Mouse (Mus musculus): ENCODE data around the gene Taf3. TPM values are rescaled to one million over a fixed set of nuclear protein-coding genes. Genes with fewer than 3 reads are reported as not detected.

Taf3 gene
- total RNA-seq, 4 experiments from 2014 or later, result 8.3 to 12.1 (median 10.0) TPM

DNA sequence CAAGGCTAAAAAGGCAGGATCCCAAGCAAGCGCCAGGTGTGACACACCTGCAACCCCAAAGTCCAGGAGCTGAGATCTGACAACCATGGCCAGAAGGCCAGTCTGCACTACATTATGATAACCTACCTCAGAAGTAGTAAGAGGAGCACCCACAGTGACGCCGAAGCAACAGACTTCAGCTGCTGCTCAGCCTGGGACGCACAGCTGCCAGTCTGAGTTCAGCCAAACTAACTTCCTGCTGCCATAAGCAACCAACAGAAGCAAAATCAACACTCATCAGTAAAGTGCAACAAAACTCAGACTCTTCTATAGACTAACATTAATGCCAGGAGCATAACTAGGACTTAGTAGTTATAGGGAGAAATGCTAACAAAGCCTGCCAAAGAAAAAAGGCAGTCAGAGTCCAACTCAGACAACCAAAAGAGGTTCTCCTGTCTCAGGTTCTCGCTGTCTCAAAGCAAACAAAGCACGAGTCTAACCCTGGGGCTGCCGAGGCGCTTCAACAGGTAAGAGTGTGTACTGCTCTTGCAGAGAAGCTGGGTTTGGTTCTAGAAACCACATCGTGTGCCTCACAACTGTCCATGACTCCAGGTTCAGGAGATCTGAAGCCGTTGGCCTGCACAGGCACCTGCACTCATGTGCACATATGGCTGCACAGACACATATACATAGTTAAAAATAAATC, 33.3 kb downstream of the Taf3 start:
- no peak for DNase-seq (ENCODE audit: low spot score in 2 of 2)

DNA sequence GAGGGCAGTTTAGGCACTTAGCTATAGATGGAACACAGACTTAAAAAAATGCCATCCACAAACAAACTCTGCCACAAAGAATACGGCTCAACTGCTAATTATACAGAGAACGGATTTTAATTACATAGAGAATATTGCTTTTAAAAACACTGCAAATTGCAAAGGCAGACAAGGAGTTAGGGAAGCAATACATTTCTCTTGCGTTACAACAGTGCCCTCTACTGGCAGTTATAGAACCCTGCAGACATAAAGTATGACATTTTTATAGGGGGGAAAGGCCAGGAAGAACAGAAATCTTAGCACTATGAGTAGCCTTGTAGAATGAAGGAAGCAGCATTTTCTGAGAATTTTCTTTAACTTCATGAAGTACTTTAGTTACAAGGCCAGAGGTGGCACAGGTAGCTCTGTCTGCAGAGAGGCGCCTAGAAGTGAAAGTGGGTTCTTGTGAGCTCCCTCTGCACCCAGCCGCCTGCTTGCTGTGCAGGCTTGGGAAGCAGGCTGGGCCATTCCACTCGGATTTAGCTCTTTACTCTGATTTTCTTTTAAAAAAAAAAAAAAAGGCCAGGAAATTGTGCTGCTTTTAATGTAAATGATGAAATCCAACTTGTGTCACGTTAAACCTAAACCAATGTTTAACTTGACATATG, 38.0 kb downstream of the Taf3 start:
- no peak for DNase-seq (ENCODE audit: low spot score in 2 of 2)

DNA sequence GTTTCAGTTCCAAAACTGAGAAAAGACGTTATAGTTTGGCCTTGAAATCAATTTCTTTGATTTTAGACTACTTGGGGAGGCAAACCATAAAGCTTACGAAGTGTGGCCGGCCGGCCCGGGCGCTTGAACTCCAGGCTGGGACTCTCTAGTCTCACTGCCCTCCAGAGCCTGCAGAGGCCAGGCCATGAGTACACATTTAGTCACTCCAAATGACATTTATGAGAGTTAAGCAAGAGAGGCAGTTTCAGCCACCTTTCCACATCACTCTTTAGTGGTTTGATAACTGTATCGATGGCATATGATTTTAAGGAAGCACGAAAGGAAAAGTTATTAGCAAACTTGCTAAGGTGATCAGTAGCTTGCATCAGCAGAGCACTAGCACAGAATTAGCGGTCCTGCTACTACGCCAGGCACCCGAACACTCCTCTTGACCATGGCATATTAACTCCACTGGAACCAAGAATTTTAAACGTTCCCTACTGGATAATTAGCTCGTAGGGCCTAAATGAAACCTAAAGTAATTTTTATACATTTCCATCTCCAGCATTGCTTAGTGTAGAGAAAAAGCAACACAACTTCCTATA, 38.6 kb downstream of the Taf3 start:
- DNase-seq (ENCODE audit: low spot score in 2 of 2), result no peak

DNA sequence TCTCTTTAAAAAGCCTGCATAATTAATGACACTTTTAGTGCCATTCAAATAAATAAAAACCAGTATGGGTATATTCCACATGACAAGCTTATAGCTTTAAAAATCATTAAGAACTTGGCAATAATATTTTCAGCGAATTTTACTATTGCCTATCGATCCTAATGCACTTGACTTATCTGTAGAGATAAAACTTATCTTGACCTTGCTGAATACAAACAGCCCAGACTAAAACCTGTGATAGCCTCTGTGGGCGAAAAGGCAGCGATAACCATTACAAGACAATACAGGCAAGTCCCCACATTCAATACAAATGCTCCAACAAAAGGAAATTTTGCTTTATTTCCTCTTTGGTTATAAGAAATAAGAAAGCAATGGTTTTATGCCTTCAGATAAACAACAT, 39.8 kb downstream of the Taf3 start:
- no peak for DNase-seq (ENCODE audit: low spot score in 2 of 2)

DNA sequence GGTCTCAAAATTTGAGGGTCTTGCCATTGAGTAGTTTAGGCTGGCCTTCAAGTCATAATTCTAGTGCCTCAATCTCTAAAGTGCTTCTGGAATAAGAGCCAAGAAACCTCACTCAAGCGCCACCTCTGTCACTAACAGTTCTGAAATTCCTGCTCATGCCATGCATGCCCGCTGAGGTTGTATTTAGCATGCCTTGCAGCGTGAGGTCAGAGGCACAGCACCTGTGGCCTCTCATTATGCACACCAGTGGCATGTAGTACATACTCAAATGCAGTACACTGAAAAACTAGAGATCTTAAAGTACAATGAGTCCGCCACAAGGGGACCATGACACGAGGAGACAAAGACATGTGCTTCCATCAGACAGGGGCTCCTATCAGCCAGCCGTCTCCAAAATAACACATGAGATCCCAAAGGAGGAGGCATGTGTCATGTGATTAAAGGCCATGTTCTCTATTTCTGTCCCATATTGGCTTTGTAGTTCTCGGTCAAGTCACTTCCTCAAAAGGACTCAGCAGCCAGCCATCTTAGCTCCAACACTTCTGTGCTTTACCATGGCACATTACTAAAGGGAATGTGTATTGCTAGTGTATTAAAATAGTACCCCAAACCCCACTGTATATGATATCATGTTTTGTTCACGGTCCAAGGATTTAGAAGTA, 43.3 kb downstream of the Taf3 start:
- DNase-seq (ENCODE audit: low spot score in 2 of 2), result no peak

DNA sequence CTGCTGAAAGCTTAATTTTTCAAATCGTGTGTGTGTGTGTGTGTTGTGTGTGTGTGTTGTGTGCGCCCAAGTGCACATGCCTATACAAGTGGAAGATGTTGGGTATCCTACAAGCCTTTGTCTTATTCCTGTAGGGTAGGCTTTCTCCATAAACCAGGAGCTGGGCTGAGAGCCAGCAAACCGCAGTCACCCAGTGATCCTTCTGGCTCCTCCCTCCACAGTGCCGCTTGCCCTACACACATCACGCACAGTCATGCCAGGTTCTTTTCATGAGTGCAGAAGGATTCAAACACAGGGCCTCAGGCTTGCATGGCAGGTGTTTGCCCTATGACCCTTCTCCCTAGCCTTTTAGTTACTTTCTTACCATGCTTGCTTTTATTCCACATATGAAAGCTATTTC, 45.0 kb downstream of the Taf3 start:
- DNase-seq (ENCODE audit: low spot score in 2 of 2), result no peak

DNA sequence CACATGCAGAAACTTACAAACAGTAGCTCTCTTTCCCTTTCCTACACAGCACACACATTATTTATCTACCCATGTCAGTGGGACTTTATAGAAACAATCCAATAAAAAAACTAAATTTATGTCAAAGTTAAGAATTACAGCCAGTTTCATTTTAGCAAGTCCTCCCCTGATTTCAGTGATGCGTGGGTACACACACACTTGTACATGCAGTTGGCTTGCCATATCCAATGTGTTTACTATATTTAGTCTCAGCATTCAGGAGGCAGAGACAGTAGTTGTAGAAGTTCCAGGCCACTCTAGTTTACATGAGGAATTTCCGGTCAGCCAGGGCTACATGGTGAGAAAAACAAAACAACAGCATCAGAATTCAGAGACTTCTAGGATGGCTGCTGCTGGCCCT, 46.8 kb downstream of the Taf3 start:
- no peak for DNase-seq (ENCODE audit: low spot score in 2 of 2)

DNA sequence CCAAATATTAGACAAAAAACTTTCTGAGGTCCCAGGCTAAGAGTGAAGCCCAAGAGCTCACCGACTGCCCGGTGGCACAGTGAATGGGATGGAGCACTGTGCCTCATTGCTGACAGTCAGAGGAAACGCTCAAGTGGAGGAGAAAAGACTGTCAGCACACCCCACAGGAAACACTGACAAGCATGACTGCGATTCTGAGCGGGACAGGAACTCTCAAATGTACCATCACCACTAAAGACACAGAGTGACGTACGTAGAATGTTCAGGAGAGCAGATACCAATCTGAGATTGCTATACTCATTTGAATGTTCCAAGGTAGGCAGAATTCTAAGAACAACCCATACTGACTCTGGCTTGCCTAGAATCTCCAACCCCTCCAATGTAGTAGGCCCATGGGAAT, 50.9 kb downstream of the Taf3 start:
- no peak for DNase-seq (ENCODE audit: low spot score in 2 of 2)

DNA sequence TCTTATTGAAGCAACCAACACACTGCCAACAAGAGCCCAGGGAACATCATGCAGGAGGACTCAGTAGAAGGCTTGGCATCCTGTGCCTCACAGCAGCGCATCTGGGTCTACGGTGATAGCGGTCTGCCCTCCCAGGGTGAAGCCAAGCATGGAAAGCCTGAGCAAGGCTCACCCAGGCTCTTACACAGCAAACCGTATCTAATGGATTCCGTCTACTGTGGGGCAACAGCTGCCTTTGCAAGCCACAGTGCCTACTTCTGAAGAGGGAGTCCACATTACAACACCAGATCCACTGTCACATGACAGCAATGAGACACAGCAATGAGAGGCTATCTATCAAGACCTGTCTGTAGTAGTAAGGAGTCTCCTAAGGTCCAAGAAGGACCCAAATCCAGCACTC, 52.3 kb downstream of the Taf3 start:
- no peak for DNase-seq (ENCODE audit: low spot score in 2 of 2)

DNA sequence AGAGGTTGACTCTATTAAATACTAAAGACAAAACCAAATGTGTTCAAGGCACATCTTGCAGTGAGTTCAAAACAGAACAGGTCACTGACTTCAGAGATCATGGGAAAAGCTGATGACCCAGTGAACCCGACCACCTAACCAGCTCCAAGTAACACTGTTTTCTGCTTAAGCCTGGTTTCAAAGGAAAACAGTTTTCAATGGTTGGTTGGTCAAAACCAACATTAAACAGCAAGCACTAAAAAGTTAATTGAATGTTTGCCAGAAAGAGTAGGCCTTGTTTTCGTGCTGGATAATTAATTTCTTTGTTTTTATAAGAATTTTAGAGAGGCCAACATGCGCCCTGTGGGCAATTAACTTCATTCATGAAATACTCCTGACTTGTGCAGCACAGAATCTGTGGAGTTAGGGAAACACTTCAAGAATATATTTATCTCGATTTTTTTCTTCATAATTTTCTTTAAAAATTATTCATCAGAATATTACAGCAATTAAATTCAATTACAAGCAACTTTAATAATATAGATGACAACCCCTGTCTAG, 57.6 kb downstream of the Taf3 start:
- no peak for DNase-seq (ENCODE audit: low spot score in 2 of 2)

DNA sequence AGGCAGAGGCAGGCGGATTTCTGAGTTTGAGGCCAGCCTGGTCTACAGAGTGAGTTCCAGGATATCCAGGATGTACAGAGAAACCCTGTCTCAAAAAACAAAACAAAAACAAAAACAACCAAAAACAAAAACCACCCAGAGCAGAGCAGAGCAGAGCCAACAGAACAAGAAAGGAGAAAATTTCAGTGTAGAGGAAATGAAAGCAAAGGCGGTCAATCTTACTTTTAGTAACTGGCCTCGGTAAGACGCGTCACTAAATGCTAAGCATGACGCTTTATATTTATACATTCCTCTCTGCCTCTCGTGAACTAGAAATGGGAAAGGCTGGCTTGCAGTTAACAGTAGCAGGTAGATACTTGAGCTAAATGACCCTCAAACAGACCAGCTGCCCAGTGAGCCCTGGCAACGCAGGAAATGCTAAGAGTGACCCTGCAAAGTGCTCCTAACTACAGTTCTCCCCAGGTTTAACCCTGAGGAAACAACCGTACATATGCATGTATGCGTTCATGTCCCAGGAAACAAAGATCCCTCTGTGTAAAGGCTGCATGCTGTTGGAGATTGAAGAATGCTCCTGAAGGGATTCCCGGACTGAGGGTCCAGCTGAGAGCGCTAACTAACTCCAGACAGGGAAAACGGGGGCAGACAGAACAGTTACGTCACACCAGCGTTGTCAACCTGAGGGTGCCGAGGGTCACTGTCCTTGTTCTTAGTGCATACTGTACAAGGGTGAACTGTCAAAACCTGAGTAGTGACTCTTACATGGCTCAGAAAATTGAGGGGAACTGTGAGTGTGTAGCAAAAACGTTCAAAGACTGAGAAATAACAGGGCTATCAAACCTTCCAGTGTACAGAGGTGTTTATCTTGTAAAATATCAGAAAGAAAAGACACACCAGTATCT, 58.5 kb downstream of the Taf3 start:
- DNase-seq (ENCODE audit: low spot score in 2 of 2), result no peak

DNA sequence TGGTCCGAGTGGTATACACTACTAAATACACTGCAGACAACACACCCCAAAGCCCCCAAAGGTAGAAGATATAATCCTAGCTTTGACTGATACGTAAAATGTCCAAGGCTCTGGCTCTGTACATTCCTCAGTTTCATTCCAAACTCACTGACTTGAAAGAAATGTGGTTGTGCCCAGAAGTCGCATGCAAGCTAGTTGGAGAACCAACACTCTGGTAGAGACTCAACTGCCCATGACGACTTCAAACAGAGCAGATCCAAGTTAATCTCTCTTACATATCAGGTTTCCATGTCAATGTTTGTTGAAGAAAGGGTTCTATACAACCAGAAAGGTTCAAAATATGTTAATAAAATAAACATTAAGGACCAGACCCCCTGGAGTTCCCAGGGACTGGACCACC, 60.1 kb downstream of the Taf3 start:
- no peak for DNase-seq (ENCODE audit: low spot score in 2 of 2)

DNA sequence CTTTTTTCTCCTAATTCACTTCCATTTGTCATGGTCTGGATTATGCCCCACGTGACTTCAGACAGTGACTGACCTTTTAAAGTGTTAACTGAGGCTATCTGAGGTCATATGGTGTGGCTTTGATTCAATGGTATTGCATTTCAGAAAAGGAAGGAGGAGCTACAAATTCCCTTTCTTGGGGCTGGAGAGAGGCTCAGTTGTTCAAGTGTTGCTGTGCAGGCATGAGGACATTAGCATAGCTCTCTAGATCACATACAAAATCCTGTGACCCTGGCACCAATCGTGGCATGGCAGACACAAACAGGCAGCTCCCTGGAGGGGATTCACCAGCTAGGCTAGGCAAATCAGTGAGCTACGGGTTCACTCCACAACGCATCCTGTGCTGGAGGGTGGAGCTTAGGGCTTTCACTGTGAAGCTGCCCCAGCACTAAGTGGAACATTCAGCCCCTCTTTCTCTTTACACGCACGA, 62.4 kb downstream of the Taf3 start:
- DNase-seq (ENCODE audit: low spot score in 2 of 2), result no peak

DNA sequence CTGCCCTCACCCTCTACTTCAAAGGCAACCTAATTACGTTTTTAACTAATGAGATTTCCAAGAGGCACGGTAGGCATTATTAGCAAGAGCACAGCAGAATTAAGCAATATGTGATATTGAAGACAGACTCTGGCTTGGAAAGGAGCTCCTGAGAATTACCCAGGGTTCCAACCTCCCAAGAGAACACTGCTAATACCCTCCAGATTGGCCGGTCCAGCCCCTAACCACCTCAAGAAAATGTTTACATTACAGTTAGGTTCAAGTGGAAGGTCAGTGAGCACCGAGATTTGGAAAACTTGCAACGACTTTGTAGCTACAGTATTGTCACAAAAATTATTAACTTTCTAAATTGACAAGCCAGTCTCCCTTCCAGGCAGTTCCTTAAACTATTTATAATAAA, 66.0 kb downstream of the Taf3 start:
- no peak for DNase-seq (ENCODE audit: low spot score in 2 of 2)

DNA sequence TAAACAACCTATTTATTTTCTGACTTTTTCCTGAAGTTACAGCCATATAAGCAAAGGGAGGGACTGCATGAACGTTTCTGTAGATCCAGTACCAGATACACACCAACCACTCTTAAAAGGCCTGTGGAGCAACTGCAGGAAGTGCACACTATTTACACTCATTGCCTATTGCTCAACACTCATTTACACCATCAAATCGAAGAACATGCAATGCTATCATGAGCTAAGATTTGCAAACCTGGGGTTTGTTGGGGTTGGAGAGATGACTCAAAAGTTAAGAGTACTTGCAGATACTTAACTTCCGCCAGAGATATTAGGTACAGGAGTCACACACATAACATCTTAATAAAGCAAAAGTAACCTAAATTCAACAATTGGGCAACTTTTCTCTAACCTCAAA, 76.5 kb downstream of the Taf3 start:
- no peak for DNase-seq (ENCODE audit: low spot score in 2 of 2)

DNA sequence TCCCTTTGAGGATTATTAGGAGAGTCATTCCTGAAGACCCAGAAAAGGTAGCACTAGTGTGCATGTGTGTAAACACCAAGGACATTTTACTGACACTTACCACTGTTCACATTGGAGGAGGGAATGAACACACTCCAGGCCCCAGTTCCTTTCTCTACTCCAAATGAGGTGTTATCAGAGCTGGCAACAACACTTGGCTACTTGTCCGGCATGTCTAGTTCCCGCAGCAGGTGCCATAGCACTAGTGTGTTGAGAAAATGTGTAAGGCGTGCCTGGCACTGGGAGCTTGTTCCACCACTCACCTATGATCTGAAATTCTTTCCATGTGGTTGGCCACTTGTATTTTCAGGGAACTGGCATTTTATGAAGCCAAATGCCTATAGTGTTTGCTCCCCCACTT, 77.8 kb downstream of the Taf3 start:
- no peak for DNase-seq (ENCODE audit: low spot score in 2 of 2)

DNA sequence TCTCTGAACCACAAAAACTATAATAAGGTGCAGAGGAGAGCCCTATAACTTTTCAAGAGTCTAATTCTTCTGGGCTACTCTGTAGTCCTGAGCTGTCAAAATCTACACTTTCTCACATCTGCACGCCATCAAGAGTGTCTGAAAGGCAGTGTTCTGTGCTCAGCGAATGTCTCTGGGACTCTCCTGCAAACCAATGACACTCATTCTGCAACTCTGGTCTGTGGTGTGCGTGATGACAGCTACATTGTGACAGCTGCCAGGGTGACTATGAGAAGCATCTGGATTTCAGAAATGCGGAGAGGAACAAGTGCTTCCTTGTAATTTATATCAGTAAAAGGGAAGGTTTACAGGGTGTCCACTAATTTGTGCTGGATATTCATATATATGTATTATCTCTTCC, 78.2 kb downstream of the Taf3 start:
- DNase-seq (ENCODE audit: low spot score in 2 of 2), result no peak

DNA sequence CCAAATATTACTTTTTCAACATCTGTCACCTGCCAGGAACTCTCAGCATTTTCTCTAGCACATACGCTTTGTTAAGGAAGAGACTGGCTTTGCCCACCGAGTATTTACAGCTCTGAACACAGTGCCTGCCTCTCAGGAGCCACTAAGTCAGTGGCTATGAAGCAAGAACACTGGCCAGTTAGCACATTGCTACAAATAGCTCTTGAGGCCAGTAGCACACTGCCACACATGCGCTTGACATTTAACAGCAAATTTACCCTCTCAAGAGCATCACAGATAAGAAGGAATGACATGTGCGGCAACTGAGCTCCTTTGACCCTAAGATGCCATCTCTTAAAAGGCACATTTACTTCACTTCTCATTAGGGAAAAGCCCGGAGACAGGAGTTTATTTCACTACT, 78.7 kb downstream of the Taf3 start:
- DNase-seq (ENCODE audit: low spot score in 2 of 2), result no peak

DNA sequence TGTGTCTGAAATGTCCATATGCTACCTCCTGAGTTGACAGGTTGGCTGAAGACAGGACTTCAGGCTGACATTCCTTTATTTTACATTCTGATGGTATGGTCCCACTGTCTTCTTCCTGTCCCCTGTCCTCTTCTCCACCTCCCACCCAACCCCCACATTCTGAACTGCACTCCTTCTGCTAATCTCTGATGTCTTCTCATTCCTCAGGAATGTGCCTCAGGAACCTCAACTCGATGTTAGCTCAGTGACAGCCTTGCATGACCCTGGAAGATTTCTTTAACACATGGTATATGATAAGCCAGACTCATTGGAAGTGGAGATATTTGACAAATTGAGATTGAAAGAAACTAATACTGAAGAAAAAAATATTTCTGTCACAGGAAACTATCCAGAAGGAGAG, 81.8 kb downstream of the Taf3 start:
- no peak for DNase-seq (ENCODE audit: low spot score in 2 of 2)

DNA sequence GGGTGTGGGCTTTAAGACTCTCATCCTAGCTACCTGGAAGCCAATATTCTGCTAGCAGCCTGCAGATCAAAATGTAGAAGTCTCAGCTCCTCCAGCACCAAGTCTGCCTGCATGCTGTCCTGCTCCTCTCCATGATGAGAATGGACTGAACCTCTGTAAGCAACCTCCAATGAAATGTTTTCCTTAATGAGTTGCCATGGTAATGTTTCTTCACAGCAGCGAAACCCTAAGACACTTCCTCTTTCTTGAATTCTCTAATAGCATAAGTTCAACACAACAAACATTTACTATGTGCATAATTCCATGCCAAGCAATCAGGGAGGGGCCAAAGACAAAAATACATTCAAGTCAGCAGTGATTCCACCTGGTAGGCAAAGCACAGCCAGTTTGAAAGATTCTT, 82.8 kb downstream of the Taf3 start:
- DNase-seq (ENCODE audit: low spot score in 2 of 2), result no peak

DNA sequence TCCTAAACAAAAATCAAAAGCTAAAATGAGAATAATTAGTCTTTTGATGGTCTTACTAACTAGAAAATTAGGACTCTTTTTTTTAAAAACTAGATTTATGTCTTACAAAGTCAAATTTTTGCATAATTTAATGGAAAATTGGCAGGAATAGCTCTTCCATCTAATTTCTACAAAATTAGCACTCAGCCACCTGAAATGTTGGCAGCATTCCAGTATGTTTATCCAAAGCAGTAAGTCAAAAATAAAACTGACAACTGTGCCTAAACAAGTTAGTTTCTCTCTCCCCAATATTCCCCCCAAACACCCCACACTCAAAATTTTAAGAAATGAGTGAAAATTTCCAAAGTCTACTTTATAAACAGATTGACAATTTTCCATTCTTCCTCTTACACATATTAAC, 85.5 kb downstream of the Taf3 start:
- DNase-seq (ENCODE audit: low spot score in 2 of 2), result no peak
